Mouse (Mus musculus) megakaryocyte, embryonic 14.5 days (primary cell): ENCODE measurements around the gene Tmem131l.

Experiments used
- FLI1 ChIP-seq: IDR thresholded peaks from 2 replicates; pipeline ENCODE4 v1.6.1; 2012; ENCODE audit warnings: low read length, inconsistent platforms, mixed read lengths
- GATA1 ChIP-seq: IDR thresholded peaks from 3 replicates; pipeline ENCODE4 v1.6.1; 2012; ENCODE audit warnings: mixed read lengths, low read length, inconsistent platforms, borderline replicate concordance

- TF ChIP-seq GATA1, result no peak
- TF ChIP-seq FLI1, result no peak
Observed at GRCm38 (mm10) chr3:84046206-84046605, 6.2 kb upstream of the Tmem131l start.
